Mouse (Mus musculus) heart, adult 2 months (tissue): ENCODE data around the gene Retn.

Experiments used
- CTCF ChIP-seq: fragments of 200-600 bp; IDR thresholded peaks from 2 replicates; pipeline ENCODE4 v1.8.1; 2022; ENCODE audit warnings: antibody characterized with exemption, mild to moderate bottlenecking, moderate library complexity
- POLR2A ChIP-seq: fragments of 200-500 bp; IDR thresholded peaks from 2 replicates; pipeline ENCODE4 v1.6.1; 2011; ENCODE audit warnings: mild to moderate bottlenecking, low read depth, low read length, control low read depth; ENCODE audit not compliant: insufficient read depth

DNA sequence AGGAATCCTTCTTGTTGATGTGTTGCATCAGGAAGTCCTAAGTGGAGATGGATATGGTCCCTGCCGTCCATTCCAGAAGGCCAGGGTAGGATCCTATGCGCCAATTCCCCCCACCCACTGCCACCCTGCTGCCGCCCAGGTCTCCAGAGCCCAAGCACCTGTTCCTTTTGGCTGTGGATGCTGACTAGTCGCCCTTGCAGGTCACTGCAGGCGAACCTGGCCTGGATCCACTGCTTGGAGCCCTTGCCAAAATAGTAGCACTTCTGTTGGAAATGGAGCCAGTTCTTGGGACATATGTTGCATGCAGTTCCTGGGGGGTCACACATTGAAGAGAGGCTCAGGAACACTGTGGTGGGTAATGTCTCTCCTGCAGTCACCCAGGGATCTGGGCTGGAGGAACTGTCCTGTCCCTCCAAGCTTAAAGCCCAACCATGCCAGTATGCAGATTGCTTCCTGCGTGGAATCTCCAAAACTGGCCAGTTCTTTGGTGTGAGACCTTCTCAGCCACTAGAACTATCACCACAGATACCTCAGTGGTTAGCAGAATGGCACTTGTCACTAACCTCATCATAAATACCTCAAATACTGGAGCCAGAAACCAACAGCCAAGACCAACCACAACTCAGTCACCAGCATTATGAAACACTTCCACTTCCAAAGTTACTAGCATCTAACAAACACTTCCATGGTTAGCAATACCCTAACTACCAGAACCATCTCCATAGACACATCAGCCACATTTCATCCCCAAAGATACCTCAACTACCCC lies 28.0 kb downstream of the Retn start:
- TF ChIP-seq POLR2A, result no peak
- no peak for TF ChIP-seq CTCF
